Mouse (Mus musculus) liver, embryonic 14.5 days (tissue): Measurements from ENCODE around the gene Opcml.

ENCODE experiments used
- CTCF ChIP-seq: IDR thresholded peaks from 2 replicates; pipeline ENCODE4 v1.5.1; 2016; ENCODE audit warnings: antibody characterized with exemption, low read depth, control low read depth
- EP300 ChIP-seq: IDR thresholded peaks from 2 replicates; pipeline ENCODE4 v1.6.1; 2016; ENCODE audit warnings: antibody characterized with exemption, low read depth

- TF ChIP-seq CTCF (no peak), EP300 (no peak)
These were observed 418.1 kb downstream of the Opcml start for GRCm38 (mm10) chr9:28208696-28209095.
